Mouse (Mus musculus) adrenal gland, postnatal 4 days (tissue): ENCODE measurements around the gene Cachd1. TPM values are rescaled to one million over a fixed set of nuclear protein-coding genes. Genes with fewer than 3 reads are reported as not detected.

Experiments
- DNase-seq, 2 experiments: peaks; one replicate each; pipeline ENCODE4 v3.0.0; 2021 to 2022; ENCODE audit warnings: low spot score in 2 of 2, mixed read lengths in 2 of 2
- total RNA-seq, 2 experiments: library from RNA; stranded (reverse); gene quantifications; 2 replicates each; pipeline ENCODE4 v1.2.3; 2021

Cachd1 gene
- total RNA-seq, 2 experiments from 2014 or later, result 14.6 to 16.7 TPM

DNA sequence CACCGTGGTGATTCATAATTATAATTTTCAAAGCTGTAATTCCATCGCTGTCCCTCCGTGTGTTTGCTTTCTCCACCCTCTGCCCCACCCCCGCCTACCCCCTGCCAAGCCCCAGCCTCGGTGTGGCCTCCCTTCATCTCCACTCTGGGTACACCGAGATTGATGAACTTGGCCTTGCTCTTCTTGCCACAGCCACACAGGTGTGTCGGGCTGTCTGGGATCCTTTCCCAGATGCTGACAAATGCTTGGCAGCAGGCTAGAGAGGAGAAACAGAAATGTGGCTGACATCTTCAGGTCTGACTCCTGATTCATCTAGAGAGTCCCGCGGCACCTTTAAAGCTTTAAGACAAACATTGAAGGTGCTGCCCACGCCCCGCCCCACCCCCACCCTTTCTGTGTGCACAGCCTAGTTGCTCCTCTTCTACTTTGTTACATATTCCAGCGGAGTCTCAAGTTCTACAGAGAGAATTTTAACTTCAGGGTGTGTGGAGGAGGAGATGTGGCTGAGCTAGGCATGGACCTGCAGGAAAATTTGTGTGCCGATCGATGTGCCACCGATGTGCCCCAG, 87.5 kb downstream of the Cachd1 start:
- DNase-seq, result no peak

DNA sequence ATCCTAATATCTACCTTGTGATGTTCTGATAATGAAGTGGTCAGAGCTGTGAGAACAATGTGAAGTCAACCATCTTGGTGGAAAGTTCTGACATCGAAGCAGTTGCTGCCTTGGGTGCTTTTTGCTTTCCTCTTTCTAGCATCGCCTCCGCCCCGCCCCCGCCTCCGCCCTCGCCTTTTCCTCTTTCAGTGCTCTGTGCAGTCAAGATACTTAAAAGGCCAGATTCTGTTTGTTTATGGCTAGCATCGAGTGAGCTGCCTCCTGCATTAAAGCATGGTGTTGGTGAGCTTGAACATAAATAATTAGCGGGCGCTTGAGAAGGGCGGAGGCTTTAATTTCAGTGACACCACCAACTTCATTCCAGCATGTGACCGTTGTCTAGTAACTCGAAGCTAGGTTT, 88.9 kb downstream of the Cachd1 start:
- no peak for DNase-seq

DNA sequence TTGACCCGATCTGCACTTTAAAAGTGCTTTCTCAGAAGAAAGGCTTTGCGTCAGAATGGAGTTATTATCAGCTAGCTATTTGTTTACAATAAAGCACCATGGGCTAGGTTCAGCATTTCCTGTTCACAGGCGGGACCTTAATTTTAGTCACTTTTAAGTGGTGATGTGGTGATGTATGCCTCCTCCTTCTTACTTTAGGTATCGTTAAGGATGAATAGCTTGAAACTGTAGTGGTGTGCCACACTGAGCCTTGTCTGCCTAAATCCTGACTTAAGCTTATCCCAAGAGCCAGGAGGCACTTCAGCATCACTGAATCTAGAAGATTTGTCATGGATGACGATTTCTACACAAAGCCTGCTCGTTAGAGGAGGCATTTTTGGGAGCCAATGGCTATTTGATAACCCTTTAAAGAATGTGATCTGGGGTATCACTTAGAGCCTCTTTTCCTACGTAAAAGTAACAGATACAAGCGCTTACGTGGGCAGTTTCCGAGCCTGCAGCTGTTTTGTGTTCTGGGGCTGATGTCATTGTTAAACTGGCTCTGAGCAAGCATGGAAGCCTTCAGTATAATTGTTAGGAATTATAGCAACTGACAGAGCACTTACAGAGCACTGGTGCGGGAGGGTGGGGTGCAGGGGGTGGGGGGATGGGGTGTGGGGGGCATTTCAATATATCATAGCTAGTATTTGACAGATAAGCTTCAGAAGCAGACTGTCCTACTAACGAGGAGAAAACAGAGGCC, 89.7 kb downstream of the Cachd1 start:
- no peak for DNase-seq

DNA sequence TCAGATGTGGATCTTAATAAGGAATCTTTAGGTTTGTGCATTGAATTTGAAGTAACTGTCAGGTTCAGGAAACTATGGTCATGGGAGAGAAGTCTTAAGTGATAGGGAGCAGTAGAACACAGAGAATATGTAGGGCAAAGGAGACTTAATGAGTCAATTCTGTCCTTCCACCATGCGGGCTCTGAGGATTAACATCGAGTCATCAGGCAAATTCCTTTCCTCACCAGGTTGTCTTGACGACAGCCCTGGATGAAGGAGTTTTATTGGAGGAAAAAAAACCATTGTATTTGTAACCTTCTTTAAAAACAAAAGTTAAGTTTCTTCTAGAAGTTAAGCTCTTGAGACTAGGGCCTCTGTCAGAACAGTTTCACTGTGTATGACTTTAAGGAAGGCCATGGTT, 100.9 kb downstream of the Cachd1 start:
- DNase-seq, result no peak

DNA sequence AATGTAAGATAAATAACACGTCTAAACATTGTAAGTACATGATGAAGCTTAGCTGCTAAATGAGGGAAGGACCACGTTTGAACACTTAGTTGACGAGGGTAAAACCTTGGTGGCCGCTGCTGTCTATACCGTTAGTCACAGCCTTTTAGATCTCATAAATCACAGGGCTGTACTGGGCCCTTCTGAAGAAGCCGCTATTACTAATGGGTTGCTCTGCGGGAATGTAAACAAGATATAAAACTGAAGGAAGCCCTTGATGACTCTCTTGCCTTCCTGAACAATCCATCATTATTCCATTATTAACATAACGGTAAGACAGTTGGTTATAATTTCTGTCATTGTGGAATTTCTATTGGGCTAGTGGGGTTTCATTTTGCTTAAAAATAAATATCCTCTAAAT, 102.9 kb downstream of the Cachd1 start:
- DNase-seq, result no peak

DNA sequence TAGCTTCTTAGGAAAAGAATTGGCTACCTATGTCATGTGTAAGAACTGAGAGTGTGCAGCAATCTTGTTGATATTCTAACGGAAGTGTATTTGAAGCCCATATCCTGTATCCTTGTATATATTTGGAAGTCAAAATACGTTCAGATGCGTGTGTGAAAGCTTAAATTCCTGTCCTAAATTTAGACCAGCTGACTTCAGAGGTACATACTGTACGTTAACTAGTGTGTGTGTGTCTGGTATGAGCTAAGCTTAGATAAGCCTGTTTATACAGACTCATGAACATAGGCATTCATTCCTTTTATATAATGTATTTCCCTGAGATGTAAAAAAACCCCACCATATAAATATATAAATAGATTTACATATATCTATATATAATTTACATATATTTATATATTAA, 103.6 kb downstream of the Cachd1 start:
- no peak for DNase-seq

DNA sequence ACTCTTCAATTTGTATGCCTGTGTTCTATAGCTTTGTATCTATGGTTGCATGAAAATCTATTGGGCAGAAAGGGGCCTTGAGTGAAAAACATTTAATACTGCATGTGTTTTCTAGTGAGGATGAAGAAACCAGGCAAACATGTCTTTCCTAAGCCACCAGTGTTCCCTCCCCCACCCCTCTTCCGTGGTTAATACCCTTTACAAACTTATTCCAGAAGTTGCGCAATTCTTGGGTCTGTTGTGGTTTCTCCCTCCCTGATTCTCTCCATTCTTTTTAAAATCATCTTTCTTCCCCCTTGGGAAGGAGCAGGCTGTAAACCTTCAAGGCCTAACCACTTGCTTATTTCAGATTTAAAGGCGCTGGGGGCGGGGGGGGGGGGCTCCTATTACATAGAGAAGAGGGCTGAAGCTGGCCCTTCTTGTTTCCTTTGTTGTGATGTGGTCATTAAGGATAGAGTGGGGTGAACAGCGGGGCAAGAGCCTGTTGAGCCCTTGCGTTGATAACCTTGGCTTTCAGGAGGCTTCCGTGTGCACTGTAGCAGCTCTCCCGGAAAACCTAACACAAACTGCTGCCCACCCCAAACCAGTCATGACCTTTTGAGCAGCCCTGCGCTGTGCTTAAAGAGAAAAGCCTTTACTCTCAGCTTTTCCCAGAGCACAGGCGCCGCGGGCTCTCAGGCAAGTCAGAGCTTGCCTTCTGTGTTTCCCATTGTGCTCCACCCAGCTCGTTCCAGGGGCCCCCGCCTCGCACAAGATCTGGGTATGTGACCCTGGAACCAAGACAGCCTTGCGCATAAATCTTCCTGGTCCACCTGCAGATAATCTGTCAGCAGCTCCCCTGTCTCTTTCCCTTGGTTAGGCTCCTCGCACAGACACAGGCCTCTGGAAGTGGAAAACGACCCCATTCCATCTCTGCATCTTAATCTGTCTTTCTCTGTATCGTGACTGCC, 109.6 kb downstream of the Cachd1 start:
- DNase-seq, result no peak

DNA sequence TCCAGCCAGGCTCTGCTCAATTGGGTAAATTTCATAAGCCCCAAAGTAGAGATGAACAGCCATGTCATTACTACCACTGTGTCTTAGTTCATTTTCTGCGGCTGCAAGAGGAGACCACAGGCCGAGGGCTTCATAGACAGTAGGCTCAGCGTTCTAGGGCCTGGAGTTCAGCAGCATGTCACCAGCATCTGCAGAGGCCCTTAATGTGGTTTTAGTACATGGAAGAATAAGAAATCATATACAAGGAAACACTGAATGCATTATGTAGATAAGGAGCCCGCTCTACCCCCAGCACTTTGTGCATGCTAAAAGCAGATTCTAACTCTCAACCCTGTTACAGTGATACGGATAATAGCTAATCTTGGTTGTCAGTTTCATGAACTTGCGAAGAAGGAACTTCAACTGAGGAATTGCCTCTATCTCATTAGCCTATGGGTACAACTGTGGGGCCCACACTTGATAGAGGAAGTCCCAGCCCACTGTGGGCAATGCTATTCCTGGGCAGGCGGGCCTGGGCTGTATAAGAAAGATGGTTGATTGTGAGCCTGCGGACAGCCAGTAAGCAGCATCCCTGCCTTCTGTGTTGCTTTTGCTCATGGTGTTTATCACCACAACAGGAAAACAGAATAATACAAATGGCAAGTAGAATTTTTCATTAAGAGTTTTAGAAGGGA, 110.4 kb downstream of the Cachd1 start:
- no peak for DNase-seq

DNA sequence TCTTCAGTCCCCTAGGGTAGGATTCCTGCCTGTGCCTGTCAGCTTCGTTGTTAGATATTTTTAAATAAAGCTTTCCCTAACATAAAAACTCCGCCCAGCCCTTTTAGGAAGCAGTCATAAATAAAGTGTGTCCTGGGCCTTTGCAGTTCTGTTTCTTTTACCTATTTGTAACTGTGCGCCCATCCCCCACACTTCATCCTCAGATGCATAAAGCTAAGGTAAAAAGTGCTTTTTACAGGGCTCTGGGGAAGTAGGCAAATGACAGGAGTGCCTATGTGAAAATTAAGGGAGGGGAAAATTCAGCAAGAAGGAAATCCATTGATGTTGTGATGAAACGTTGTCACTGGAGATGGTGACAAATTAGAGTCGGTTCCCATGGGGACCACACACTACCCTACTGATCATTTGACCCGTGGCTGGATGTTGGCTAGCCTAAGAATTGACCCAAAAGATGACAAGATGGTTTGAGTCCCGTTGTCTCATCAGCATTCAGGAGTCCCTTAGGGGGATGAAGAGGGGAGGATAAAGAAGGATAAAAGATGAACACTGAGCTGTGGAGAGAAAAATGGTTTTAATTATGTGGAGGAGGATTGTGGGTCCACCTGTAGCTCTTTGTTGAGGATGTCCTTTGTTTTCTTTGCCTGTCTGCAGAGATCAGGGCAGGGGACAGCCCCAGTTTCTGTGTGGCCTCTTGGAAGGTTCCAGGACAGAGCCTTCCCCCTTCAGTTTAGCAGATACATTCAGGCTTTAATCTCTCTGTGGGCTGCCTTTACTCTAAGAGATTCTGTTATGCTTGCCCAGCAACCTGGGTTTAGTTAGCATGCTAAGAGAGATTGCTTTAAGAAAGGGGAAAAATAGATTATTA, 113.9 kb downstream of the Cachd1 start:
- no peak for DNase-seq

DNA sequence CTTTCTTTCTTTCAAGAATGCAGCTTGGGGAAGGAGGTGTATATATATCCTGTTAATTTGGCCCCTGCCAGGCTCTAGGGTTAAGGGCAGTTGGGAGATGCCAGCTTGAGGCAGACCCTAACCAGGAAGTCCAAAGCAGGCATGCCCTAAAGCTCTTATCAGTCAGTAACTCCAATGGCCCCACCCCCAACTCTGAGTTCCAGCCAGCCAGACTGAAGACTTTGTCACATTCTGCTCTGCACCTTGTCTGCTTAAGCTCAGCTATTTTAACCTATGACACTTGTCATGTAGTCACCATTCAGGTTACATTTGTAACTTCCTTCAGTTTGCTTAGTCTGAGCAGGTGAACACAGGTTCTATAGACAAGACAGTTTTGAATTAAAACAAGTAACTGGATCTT, 117.3 kb downstream of the Cachd1 start:
- DNase-seq, result no peak

DNA sequence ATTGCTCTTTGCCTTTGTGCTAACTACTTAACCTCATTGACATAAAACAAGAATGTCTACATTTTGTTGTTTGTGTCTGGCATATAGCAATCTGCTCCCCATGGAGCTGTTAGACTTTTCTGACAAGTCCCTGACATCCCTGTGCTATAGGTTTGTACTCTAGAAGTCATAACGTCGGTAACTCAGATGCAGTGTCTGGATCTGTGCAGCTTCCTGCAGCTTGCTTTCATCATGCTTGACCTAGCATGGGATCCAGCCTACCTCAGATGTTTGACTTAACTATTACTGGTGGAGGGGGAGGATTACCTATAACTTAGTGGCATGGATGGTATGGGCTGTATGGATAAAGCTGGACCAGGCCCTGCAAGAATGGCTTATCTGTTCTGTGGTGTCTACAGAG, 117.7 kb downstream of the Cachd1 start:
- no peak for DNase-seq

DNA sequence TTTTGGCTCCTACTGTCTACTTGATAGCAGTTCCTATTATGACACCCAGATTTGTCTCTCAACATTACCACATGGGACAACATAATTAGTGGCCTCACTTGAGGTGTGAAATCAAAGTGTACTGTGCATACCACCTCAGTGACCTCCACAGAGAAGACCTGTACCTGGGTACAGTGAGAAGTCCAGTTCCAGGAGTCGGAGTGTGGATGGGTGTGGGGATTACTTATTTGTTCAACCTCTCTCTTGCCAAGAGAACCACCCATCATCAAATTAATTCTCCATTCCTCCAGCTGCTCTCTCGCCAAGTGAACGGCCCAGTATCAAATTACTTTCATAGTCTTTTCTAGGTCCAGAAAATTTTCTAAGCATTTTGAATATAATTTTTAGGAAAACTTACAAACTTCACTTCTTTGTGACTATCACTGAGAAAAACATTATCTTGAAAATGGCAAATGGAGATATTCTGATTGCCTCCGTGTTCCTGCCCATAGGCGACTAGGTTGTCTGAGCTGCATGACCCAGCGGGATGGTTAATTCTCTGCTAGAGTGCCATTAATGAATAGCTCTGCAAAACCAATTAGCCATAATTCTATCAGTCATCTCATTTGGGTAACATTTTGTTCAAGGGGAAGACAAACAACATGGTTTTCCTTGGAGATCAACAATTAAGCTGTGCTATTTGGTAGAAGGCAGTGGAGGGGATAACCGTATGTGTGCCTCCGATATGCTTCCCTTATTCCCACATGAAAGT, 120.0 kb downstream of the Cachd1 start:
- DNase-seq, result no peak

DNA sequence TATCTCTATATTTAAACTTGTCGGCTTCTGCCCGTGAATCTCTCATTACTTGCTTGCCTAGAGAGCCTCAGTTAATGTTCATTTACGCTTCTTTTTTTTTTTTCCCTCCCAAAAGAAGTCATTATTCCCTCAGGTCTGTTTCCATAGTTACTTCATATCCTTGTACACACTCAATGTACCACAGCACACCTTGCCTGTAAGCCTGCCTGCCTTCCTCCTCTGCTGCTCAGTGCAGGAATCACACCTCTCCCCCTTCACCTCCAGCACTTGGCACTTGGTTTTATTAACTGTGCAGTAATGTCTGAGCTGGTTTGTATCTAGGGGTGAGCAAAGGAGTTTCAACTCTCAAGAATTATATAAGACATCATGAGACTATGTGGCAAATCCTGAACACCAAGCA, 121.5 kb downstream of the Cachd1 start:
- DNase-seq, result no peak

DNA sequence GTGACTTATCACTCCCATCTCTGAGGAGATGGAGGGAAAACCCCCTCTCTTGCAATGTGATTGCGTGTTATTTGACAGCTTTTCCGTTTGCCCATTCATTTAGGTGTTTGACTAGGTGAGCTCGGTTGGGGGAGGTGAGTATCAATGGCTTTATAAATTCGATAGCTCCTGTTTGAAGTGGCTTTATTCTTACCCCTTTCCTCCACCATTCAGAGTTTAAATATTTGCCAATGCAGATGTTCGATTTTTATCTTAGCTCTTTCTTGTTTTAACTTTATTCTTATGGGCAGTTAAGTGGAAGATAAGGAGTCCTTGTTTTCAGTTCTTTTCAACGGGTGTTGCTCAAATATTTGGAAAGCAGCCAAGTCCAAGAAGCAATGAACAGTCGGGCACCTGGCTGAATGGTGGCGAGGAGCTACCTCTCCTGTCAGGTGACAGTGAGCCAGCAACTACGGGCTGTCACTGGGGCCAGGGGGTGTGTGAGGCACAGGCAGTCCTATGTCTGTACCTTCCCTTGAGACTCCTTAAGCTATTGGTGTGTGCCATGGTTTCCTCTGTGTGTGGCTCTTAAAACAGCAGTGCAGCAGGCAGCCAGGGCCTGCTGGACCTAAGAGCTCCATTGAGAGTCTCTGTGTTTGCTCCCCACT, 133.3 kb downstream of the Cachd1 start:
- DNase-seq, result no peak

DNA sequence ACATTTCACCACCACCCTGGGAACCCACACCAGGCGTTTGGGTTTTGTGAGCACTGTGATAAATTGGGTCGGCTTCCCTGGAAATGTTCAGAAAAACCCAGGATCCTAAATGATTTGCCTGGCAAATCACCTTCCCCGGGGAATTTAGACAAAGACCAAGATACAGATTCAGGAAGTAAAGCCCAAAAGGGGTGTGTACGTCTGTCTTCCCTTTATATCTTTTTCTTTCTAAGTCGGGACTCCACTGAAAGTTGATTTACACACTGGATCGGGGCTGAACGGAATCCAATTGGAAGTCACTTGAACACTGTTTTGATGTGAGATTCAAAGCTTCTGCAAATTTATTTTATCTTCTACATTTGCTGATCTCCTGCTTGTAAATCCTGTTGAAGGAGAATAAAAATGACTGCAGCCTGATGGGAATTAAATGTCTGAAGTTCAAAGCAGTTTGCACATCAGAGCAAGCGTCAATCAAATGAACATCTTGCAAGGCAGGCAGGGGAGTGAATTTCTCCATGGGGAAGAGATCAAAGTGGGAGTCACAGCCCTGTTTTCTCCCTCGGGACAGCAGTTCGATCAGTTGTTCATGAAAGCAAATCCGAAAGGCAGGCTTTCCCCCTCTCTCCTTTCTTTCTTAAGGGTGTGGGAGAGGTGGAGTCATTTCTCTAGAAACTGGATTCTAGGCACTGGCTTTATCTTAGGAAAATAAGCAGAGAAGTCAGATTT, 134.3 kb downstream of the Cachd1 start:
- DNase-seq, result no peak

DNA sequence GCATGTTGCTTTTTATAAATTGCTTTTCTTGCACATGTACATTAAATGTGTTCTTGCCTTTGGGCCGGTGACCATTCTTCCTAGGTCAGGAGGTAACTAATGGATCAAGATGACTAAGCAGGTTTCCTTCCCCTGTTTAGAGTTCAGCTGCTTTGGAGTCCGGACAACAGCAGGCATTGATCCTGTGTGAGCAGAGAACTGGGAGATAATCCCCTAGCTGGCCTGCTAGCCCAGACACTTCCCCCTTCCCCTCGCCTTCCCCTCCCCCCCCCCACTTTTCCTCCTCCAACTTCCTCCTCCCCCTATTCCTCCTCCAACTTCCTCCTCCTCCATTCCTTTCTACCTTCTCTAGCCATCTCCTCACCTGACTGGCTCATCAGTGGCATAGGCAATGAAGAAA, 135.2 kb downstream of the Cachd1 start:
- no peak for DNase-seq

DNA sequence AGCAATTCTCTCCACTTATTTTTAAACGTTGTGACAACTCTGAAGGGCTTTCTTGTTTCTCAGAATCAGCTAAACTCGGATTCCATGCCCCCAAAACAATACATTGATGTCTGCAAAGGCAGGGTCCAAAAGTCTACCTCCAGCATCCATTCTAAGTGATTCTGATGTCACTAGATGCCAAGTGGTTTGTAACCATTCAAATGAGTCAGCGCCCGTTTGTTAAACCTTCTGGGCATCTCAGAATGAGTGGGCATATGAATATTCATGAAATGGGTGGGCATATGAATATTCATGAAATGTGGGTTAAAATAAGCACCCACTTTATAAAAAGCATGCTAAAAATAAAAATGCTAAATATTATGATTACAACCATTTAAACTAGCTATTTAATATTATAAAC, 137.2 kb downstream of the Cachd1 start:
- DNase-seq, result no peak

DNA sequence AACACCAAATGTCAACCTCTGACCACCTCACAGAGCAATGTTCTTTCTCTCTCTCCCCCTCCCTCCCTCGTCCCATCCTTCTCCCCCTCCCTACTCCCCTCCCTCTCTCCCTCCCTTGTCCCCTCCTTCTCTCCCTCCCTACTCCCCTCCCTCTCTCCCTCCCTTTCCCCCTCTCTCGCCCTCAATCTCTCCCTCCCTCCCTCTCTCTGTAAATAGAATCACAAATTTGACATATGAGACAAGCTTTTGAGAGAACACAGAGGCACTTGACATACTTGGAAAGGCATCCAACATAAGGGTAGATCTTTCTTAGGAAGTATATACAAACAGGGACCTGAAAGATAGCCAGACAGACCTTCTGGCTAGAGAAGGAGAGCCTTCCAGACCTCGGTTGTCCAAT, 138.1 kb downstream of the Cachd1 start:
- DNase-seq, result no peak

DNA sequence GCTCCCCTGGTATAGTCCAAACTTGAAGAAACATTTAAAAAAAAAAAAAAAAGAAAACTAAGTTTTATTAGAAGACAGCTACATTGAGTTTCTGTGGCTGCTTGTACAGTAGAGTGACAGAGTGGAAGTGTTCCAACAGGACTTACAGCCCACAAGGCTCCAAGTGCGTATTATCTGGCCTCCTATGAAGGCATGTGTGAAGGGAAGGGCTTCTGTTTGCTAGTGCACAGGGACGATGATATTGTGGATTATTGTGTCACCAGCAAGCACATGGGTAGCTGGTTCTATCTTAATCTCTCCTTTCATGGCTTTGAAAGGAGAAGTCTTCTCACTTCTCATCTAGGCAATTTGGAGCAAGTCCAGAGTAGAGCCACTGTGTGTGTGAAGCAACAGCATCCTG, 138.6 kb downstream of the Cachd1 start:
- DNase-seq, result no peak
